Mouse (Mus musculus) left cerebral cortex, postnatal 4 days (tissue): ENCODE data around the gene Zfp182. TPM values are rescaled to one million over a fixed set of nuclear protein-coding genes. Genes with fewer than 3 reads are reported as not detected.

Source experiments
- DNase-seq: peaks from one replicate; pipeline ENCODE4 v3.0.0-alpha.2; 2022
- intact Hi-C: fragments of 180-260 bp; cut with DNase I; formaldehyde crosslinking; loops from one replicate; pipeline ENCODE4 v1.15.1; 2025
- total RNA-seq, 2 experiments: library from RNA; stranded (reverse); gene quantifications; 2 replicates each; pipeline ENCODE4 v1.2.3; 2021

Zfp182 gene
- 10 to 100 TPM in 1 of 2 experiments, 1 to 10 TPM in 1; 9.8 to 13.6 TPM for total RNA-seq

DNA sequence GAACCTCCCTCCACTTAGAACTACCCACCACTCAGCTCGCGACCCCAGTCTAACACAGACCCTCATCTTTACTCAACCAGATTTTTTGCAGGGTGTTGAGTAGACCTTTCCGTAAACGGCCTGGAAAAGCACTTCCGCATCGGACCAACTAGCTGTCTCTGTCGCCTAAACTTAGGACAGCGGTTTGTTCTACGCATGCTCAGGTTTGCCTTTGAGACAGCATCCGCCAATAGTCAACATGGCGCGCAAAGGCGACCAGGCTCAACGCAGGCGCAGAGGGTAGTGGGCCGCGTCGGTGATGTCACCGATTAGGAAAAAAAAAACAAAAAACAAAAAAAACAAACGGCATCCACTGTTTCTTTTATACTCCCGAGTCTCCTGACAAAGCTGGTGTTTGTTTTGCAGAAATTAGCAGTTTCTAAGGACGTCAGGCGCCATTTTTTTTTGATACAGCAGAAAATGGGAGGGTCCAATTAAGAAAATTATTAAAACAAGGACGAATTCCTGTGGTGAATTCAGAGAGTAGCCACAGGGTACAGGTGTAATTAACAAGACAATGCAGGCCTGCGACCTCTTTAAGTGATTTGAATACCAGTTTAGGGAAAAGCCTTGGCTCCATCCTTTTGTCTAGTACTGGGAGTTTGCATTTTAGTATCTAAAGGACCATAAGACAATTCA lies at the start of gene Zfp182:
Zfp182 (minus strand) TSS at position 451 of the 678 bp plus-strand sequence.
- intact Hi-C loops = no loop called here
- peak; percentile 78 for DNase-seq

GRCm38 (mm10) chrX:21089867-21090239 lies 27.7 kb upstream of the Zfp182 start:
- DNase-seq = no peak
- intact Hi-C loops = no loop called here

- intact Hi-C loops = no loop called here
- peak; percentile 68 for DNase-seq
Observed at GRCm38 (mm10) chrX:21088983-21089866, 27.1 kb upstream of the Zfp182 start, which contains the start of gene Zfp300. Zfp300 (minus strand) TSS chrX:21089527.

- intact Hi-C loops = no loop called here
- DNase-seq = no peak
Observed at GRCm38 (mm10) chrX:21088645-21088982, 26.5 kb upstream of the Zfp182 start.

- intact Hi-C loops = no loop called here
- no peak for DNase-seq
Observed at GRCm38 (mm10) chrX:21068106-21068505, 6.0 kb upstream of the Zfp182 start, which contains the start of gene Spaca5. Spaca5 (plus strand) TSS chrX:21068406.

GRCm38 (mm10) chrX:21062544-21062890 lies 401 bp upstream of the Zfp182 start:
- intact Hi-C loops = no loop called here
- DNase-seq = no peak

DNA sequence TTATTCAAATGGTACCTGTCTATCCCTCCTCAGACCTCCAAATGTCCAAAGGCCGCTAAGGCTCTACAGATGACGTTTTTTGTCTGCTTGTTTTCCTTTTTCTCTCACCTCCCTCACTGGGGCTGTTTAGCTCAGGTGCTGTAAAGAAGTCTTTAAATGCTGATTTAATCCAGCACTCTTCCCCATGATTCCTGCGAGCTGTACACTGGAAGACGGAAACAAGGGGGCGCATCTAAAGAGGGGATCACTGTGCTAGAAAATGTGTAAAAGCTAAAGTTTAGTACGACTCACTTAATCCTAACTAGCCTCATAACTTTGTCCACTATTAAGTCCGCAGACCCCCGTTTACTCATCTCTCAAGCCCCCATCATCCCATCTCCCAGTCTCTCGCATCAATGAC lies 656 bp downstream of the Zfp182 start:
- intact Hi-C loops = no loop called here
- DNase-seq = no peak

DNA sequence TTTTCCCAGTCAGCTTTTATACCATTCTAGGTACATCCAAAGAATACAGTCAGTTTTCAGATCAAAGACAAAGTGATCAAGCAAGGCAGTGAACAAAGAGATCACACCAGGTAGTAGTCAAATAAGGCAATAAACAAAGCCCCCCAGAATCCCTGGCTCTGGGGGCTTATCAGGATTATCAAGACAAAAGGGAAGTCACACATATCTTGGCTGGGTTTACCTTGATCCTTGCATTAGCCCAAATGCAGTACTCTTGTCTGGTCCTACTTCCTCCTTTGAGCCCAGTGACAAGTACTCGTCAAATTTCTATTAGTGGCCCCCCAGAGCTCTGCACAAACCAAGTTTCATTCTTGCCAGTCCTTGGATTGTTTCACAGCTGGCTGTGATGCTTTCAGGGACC lies 81.2 kb downstream of the Zfp182 start:
- no peak for DNase-seq
- intact Hi-C loops = no loop called here

Other genes starting within 250 kb of the Zfp182 start
- 1 to 10 TPM; 2.2 to 2.4 TPM for gene Timp1, start 192.2 kb downstream of the Zfp182 start, total RNA-seq
- gene Syn1, start 141.3 kb downstream of the Zfp182 start, total RNA-seq = 100 to 1,000 TPM; 223 to 239 TPM
- 10 to 100 TPM; 11.5 to 13.4 TPM for gene Cfp, start 130.8 kb downstream of the Zfp182 start, total RNA-seq
- gene Elk1, start 111.7 kb downstream of the Zfp182 start, total RNA-seq = 10 to 100 TPM; 35.0 to 36.8 TPM
- 10 to 100 TPM in 1 of 2 experiments, 1 to 10 TPM in 1; 10.0 to 11.7 TPM for gene Uxt, start 100.3 kb downstream of the Zfp182 start, total RNA-seq
- not detected for gene Spaca5, start 6.1 kb upstream of the Zfp182 start, total RNA-seq
- gene Zfp300, start 27.2 kb upstream of the Zfp182 start, total RNA-seq = 1 to 10 TPM; 4.0 to 4.1 TPM
- gene Ssxa1, start 53.5 kb upstream of the Zfp182 start, total RNA-seq = not detected
- not detected for gene Gm21876, start 113.3 kb upstream of the Zfp182 start, total RNA-seq